28 mouse cellular contexts compared by ENCODE assay signal in the genomic region with DNA sequence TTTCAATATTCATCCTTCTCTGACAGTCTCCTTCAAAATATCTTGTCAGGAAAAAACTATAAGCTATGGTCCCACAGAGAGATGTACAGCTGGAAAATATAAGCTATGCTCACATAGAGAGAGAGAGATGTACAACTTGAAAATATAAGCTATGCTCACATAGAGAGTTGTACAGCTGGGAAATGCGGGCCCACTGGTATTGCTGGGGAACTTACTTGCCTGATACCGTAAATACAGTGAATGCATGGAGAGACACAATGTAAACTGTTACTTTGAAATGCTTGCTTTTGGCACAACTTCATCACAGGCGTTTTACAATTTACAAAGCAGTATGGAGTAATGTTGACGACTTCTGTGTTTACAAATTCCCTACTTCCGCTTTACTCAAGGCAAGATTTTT. TPM values are rescaled to one million over a fixed set of nuclear protein-coding genes. Genes with fewer than 3 reads are reported as not detected.
"Had no signal": no experiment of that assay in that cellular context is flagged by ENCODE, and none has a peak within 500 bp of the region (broad histone marks: within the 10 kb centered on the region; RNA-seq: fewer than 3 reads in every experiment).

No protein-coding gene starts in this region.

- H3K4me1 ChIP-seq: heart, embryonic 10.5 days; heart, embryonic 12.5 days; hindbrain, embryonic 10.5 days; hindbrain, embryonic 12.5 days; intestine, embryonic 15.5 days; limb, embryonic 10.5 days; limb, embryonic 12.5 days had no signal

- H3K4me2 ChIP-seq: heart, embryonic 12.5 days; hindbrain, embryonic 12.5 days; hindbrain, embryonic 14.5 days; intestine, embryonic 15.5 days; limb, embryonic 12.5 days had no signal

- ATAC-seq: hindbrain, embryonic 16.5 days; inflammation-experienced regulatory T-cells, adult 6 months; intestine, embryonic 15.5 days; intestine, postnatal 0 days had no signal

- H3K4me3 ChIP-seq: heart, embryonic 10.5 days; heart, embryonic 12.5 days; hindbrain, embryonic 10.5 days; hindbrain, embryonic 12.5 days; intestine, embryonic 15.5 days; layer of hippocampus, adult 2 months; left cerebral cortex, adult 2 months; limb, embryonic 10.5 days; limb, embryonic 12.5 days had no signal

- H3K36me3 ChIP-seq: heart, embryonic 10.5 days; heart, embryonic 12.5 days; hindbrain, embryonic 10.5 days; hindbrain, embryonic 12.5 days; intestine, embryonic 15.5 days; limb, embryonic 10.5 days; limb, embryonic 12.5 days had no signal

- H3K27me3 ChIP-seq: heart, embryonic 12.5 days; hindbrain, embryonic 12.5 days; intestine, embryonic 15.5 days; limb, embryonic 12.5 days had no signal

- H3K27ac ChIP-seq: heart, embryonic 10.5 days; hindbrain, embryonic 10.5 days; hindbrain, embryonic 12.5 days; hindbrain, embryonic 14.5 days; intestine, embryonic 15.5 days; layer of hippocampus, adult 2 months; left cerebral cortex, adult 2 months; limb, embryonic 10.5 days; limb, embryonic 12.5 days had no signal

- H3K9ac ChIP-seq: heart, embryonic 12.5 days; hindbrain, embryonic 12.5 days; hindbrain, embryonic 14.5 days; intestine, embryonic 15.5 days; limb, embryonic 12.5 days had no signal

- H3K9me3 ChIP-seq: heart, embryonic 10.5 days; heart, embryonic 12.5 days; hindbrain, embryonic 10.5 days; hindbrain, embryonic 12.5 days; intestine, embryonic 15.5 days; limb, embryonic 10.5 days; limb, embryonic 12.5 days had no signal

- DNase-seq: gastrocnemius, postnatal 14 days; gastrocnemius, postnatal 36 days; heart, adult 18-20 months; heart, postnatal 10 days; heart, postnatal 4 days; kidney, adult 18-20 months; kidney, adult 8-10 months; kidney, postnatal 10 days; kidney, postnatal 25 days; kidney, postnatal 4 days had no signal

RNA-seq across cellular contexts. Expression of a gene that starts 29.3 kb away (rescaled TPM):
- polyA plus RNA-seq: heart, embryonic 10.5 days; heart, embryonic 12.5 days; heart, embryonic 14.5 days; heart, embryonic 16.5 days; hindbrain, embryonic 10.5 days; hindbrain, embryonic 12.5 days; hindbrain, embryonic 14.5 days; hindbrain, embryonic 16.5 days; intestine, embryonic 15.5 days; intestine, postnatal 0 days; kidney, embryonic 14.5 days; kidney, embryonic 16.5 days; limb, embryonic 10.5 days; limb, embryonic 12.5 days; limb, embryonic 14.5 days had no signal
